Mouse (Mus musculus) kidney, adult 9 months (tissue): Measurements from ENCODE around the gene Borcs6.
"Not testable (repeated sequence)": the region's sequence is repeated elsewhere in the genome, so short reads cannot be mapped to it uniquely, and the experiment has no call there.

Experiments used
- DNase-seq: peaks from one replicate; pipeline ENCODE4 v3.0.0; 2022

Borcs6 gene

GRCm38 (mm10) chr11:69089616-69090290 lies 30.2 kb downstream of the Borcs6 start:
- DNase-seq = no peak

GRCm38 (mm10) chr11:69090367-69090766 lies 30.9 kb downstream of the Borcs6 start:
- no peak for DNase-seq

GRCm38 (mm10) chr11:69091566-69092385 lies 32.3 kb downstream of the Borcs6 start:
- DNase-seq = no peak

GRCm38 (mm10) chr11:69092386-69092751 lies 32.9 kb downstream of the Borcs6 start:
- DNase-seq = peak; percentile 97

- peak; percentile 54 for DNase-seq
Observed at GRCm38 (mm10) chr11:69092871-69093270, 33.4 kb downstream of the Borcs6 start.

- not testable (repeated sequence) for DNase-seq
Observed at GRCm38 (mm10) chr11:69093856-69094255, 34.3 kb downstream of the Borcs6 start.

- DNase-seq = peak; percentile 100
Observed at GRCm38 (mm10) chr11:69094697-69095429, 35.3 kb downstream of the Borcs6 start, which contains the start of gene Per1. Gene Per1 (plus strand): TSS chr11:69095217.

- peak; percentile 66 for DNase-seq
Observed at GRCm38 (mm10) chr11:69095511-69096231, 36.2 kb downstream of the Borcs6 start.

GRCm38 (mm10) chr11:69096360-69096986 lies 37.0 kb downstream of the Borcs6 start:
- DNase-seq = no peak

- peak; percentile 100 for DNase-seq
Observed at GRCm38 (mm10) chr11:69096987-69097900, 37.7 kb downstream of the Borcs6 start.

- DNase-seq = no peak
Observed at GRCm38 (mm10) chr11:69098039-69098761, 38.7 kb downstream of the Borcs6 start.

- DNase-seq = peak; percentile 99
Observed at GRCm38 (mm10) chr11:69098762-69099091, 39.2 kb downstream of the Borcs6 start.

GRCm38 (mm10) chr11:69099177-69099914 lies 39.8 kb downstream of the Borcs6 start:
- peak; percentile 87 for DNase-seq

- DNase-seq = peak; percentile 91
Observed at GRCm38 (mm10) chr11:69099915-69100345, 40.4 kb downstream of the Borcs6 start.

GRCm38 (mm10) chr11:69100639-69101360 lies 41.3 kb downstream of the Borcs6 start:
- peak; percentile 43 for DNase-seq

GRCm38 (mm10) chr11:69101604-69102402 lies 42.3 kb downstream of the Borcs6 start:
- DNase-seq = no peak

- no peak for DNase-seq
Observed at GRCm38 (mm10) chr11:69102403-69102725, 42.8 kb downstream of the Borcs6 start.

- DNase-seq = no peak
Observed at GRCm38 (mm10) chr11:69103121-69103520, 43.6 kb downstream of the Borcs6 start.
